Mouse (Mus musculus) forebrain, embryonic 15.5 days (tissue): Measurements from ENCODE around the gene Sh3bp5. TPM values are rescaled to one million over a fixed set of nuclear protein-coding genes. Genes with fewer than 3 reads are reported as not detected.

Experiments
- ATAC-seq: fragments of 200-750 bp; cut with Nextera tagmentation; replicated peaks from 2 replicates; pipeline ENCODE4 v1.8.0; 2017; ENCODE audit warnings: mild to moderate bottlenecking, moderate TSS enrichment, moderate library complexity
- H3K27ac ChIP-seq: fragments of 300-500 bp; sonication (generic); replicated peaks from 2 replicates; pipeline ENCODE4 v1.5.1; 2015; ENCODE audit warnings: mild to moderate bottlenecking, inconsistent platforms
- H3K27me3 ChIP-seq: fragments of 300-500 bp; sonication (generic); 2 replicates; pipeline ENCODE4 v1.6.1; 2015; ENCODE audit warnings: inconsistent platforms
- H3K36me3 ChIP-seq: fragments of 300-500 bp; sonication (generic); 2 replicates; pipeline ENCODE4 v1.6.1; 2015; ENCODE audit warnings: mild to moderate bottlenecking, inconsistent platforms
- H3K4me1 ChIP-seq: fragments of 300-500 bp; sonication (generic); 2 replicates; pipeline ENCODE4 v1.6.1; 2015; ENCODE audit warnings: inconsistent platforms
- H3K4me2 ChIP-seq: fragments of 300-500 bp; sonication (generic); replicated peaks from 2 replicates; pipeline ENCODE4 v1.6.1; 2015; ENCODE audit warnings: mild to moderate bottlenecking, inconsistent platforms
- H3K4me3 ChIP-seq: fragments of 300-500 bp; sonication (generic); 2 replicates; pipeline ENCODE4 v1.5.1; 2015; ENCODE audit warnings: mild to moderate bottlenecking, inconsistent platforms
- H3K9ac ChIP-seq: fragments of 300-500 bp; sonication (generic); replicated peaks from 2 replicates; pipeline ENCODE4 v1.6.1; 2015; ENCODE audit warnings: mild to moderate bottlenecking, inconsistent platforms
- H3K9me3 ChIP-seq: fragments of 300-500 bp; sonication (generic); 2 replicates; pipeline ENCODE4 v1.6.1; 2016; ENCODE audit warnings: inconsistent platforms
- WGBS: fragments of 180-500 bp; shearing (Covaris S2); methylation state at CpG from one replicate; pipeline ENCODE4 v1.1.7; 2015; ENCODE audit warnings: mixed read lengths; 5-methylcytosine and 5-hydroxymethylcytosine counted together
- polyA plus RNA-seq: library from polyadenylated mRNA; unstranded; fragments of >200 nt; fragmentation: Nextera tagmentation; extraction: Ambion mirVana; gene quantifications from 2 replicates; pipeline ENCODE4 v1.2.1, GENCODE M21; 2015

Sh3bp5 gene
- polyA plus RNA-seq, 1 experiment from 2014 or later: 115 TPM

DNA sequence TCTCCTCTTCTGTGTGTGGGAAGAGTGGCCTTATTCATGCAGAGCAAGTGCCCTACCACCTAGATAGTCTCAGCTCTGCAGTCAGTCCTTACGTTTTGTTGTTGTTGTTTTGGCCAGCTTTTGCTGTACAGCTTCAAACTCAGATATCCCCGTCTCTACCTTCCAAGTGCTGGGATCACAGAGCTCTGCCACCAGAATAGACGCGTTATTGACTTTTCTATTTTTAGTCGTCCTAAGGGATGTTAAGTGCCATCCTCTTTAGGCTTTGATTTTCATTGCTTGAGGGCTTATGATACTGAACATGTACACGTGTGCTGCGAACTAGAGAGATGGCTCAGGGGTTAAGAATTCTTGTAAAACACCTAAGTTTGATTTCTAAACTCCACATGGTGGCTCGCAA, 92.6 kb downstream of the Sh3bp5 start:
- no peak overlapping the region for H3K4me2 ChIP-seq
- H3K4me1 ChIP-seq: peaks cover 6% of the 10 kb centered on the region
- no peak for ATAC-seq
- no peaks in the 10 kb centered on the region for H3K9me3 ChIP-seq
- no peaks in the 10 kb centered on the region for H3K27me3 ChIP-seq
- H3K27ac ChIP-seq: no peak overlapping the region
- H3K36me3 ChIP-seq: peaks cover 34% of the 10 kb centered on the region
- WGBS: 89% methylated on average over 8 of the region's 8 CpGs
- H3K4me3 ChIP-seq: no peak overlapping the region
- H3K9ac ChIP-seq: no peak overlapping the region

DNA sequence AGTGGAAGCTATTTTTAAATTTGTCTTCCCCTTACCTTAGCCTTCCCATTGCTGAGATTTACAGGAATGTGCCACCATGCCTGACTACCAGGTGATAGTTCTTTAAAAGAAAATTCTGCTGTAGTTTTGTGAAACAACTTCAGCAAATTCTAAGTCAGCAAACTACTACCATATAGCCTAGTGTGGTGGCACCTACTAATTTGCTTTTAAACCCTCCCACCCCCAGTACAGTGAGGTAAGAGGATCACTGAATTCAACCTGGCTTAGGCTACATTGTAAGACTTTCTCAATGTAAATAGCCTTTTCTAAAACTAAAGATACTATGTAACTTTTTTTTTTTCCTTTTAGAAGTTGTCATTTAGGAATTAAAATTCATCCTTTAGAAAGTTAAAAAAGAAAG, 97.9 kb downstream of the Sh3bp5 start:
- H3K4me3 ChIP-seq: peak overlapping the region; percentile 98; the same call in 1 of the 2 replicates
- H3K27ac ChIP-seq: no peak overlapping the region
- no peaks in the 10 kb centered on the region for H3K9me3 ChIP-seq
- 0 out of 2 replicates have a peak overlapping the region, but pooled peaks have one; percentile 24 for H3K9ac ChIP-seq
- no peak for ATAC-seq
- peaks cover 7% of the 10 kb centered on the region for H3K36me3 ChIP-seq
- no peaks in the 10 kb centered on the region for H3K27me3 ChIP-seq
- H3K4me1 ChIP-seq: peaks cover 24% of the 10 kb centered on the region
- H3K4me2 ChIP-seq: peak overlapping the region; percentile 59

DNA sequence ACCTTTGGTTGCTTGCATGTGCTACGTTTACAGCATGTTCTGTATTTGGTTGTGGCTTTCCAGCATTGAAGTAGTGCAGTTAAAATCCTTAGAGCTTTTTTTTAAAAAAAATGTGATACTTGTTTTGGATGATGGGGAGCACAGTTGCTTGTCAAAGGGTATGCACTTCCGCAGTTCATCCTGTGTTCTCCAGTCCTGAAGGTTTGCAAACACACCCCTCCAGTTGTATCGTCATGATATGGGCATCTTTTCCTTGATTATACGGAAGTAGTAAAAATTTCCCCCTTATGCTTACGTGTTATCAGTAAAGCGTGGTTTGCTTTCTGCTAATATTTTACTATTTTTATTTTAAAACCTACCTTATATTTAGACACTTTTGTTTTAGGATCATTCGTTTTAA, 98.5 kb downstream of the Sh3bp5 start:
- WGBS: 42% methylated on average over 7 of the region's 7 CpGs
- peak overlapping the region; percentile 95; the same call in 1 of the 2 replicates for H3K27ac ChIP-seq

DNA sequence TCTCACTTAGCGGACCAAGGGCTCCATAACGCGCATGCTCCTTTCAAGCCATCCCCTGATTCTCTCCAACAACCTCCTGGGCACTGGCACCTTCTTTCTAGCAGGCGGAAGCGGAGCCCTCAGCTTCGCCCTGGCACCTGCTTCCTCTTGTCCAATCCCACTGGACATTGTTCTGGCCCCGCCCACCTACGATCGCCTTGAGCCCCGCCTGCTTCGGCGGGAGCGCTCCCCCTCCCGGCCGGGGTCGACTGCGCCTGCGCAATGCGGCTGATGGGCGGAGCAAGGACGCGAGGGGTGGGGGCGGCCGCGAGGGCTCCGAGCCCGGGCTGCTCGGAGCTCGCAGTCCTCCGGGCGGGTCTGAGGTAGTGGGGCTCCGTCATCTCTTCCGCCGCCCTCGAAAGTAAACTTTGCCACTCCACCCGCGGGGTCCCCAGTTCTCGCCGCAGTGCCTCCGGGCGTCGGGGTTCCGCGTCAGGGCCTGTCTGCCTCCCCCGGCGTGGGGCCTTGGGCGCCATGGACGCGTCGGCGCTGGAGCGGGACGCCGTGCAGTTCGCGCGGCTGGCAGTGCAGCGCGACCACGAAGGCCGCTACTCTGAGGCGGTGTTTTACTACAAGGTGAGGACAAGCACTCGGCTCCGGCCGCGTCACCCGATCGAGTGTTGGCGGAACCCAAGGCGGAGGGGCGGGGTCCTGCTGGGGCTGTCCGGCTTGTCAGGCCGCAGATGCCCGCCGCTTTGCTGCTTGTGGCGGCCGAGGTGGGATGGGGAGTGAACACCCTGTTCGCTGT, 99.3 kb downstream of the Sh3bp5 start, which contains the start of gene Capn7:
Gene Capn7 (plus strand): TSS at position 270 of the 787 bp plus-strand sequence.
- ATAC-seq: peak; percentile 97

More for the DNA sequence above, 98.5 kb downstream of the Sh3bp5 start:
- Histone ChIP-seq H3K4me2 (peak overlapping the region; percentile 59), H3K9me3 (no peaks in the 10 kb centered on the region), H3K27me3 (no peaks in the 10 kb centered on the region), H3K4me1 (peaks cover 24% of the 10 kb centered on the region), H3K9ac (peak overlapping the region; percentile 94), H3K36me3 (peaks cover 6% of the 10 kb centered on the region), H3K4me3 (peak overlapping the region; percentile 98)
- no peak for ATAC-seq

DNA sequence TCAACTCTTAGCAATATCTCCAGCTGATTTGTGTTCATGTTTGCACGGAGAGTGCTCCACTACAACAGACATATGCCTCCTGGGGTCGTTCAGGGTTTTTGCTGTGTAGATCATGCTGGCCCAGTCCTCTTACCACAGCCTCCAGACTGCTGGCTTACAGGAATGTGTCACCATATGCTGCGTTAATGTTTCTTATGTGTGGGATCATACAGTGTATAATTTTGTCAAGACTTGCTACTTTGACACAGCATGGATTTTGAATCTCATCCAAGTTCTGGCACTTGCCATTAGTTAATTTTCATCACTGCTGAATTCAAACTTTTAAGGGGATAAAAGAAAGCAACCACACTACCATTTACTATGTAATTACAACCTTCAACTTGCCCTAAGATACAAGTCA, 100.1 kb downstream of the Sh3bp5 start:
- peak overlapping the region; percentile 95 for H3K27ac ChIP-seq
- H3K4me2 ChIP-seq: peak overlapping the region; percentile 59
- H3K4me1 ChIP-seq: peaks cover 24% of the 10 kb centered on the region
- peak; percentile 57 for ATAC-seq
- 31% methylated on average over 3 of the region's 3 CpGs for WGBS
- H3K36me3 ChIP-seq: peaks cover 2% of the 10 kb centered on the region
- H3K9me3 ChIP-seq: no peaks in the 10 kb centered on the region
- H3K9ac ChIP-seq: peak overlapping the region; percentile 48; the same call in 1 of the 2 replicates
- H3K27me3 ChIP-seq: no peaks in the 10 kb centered on the region
- H3K4me3 ChIP-seq: peak overlapping the region; percentile 98

More for the DNA sequence above, 99.3 kb downstream of the Sh3bp5 start, which contains the start of gene Capn7:
- peaks cover 6% of the 10 kb centered on the region for H3K36me3 ChIP-seq
- no peaks in the 10 kb centered on the region for H3K27me3 ChIP-seq
- peak within 1 kb of the TSS; percentile 94 for H3K9ac ChIP-seq
- peaks cover 24% of the 10 kb centered on the region for H3K4me1 ChIP-seq
- peak within 1 kb of the TSS; percentile 98 for H3K4me3 ChIP-seq
- H3K4me2 ChIP-seq: peak within 1 kb of the TSS; percentile 59
- H3K9me3 ChIP-seq: no peaks in the 10 kb centered on the region
- peak within 1 kb of the TSS; percentile 95 for H3K27ac ChIP-seq
- under 1% methylated on average over 77 of the region's 78 CpGs for WGBS

DNA sequence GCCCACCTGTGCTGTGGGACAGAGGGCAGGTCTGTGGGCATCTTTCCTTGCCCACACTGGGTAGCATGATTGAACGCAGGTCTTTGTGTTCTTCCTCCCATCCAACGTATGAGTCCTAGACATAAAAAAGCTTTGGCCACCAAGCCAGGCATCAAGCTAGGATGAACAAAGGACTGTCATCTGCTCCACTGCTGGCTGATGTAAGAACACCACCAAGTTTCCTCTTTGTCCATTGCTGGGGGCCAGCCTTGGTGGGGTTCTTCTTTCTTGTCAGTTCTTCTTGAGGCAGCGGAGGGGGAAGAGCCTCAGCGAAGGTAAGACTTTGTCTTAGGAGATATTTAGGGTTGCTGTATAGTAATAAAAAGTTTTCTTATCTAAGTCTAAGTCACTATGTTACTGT, 104.9 kb downstream of the Sh3bp5 start:
- Histone ChIP-seq H3K9me3 (no peaks in the 10 kb centered on the region), H3K27me3 (no peaks in the 10 kb centered on the region), H3K9ac (no peak overlapping the region), H3K36me3 (no peaks in the 10 kb centered on the region), H3K4me1 (peaks cover 6% of the 10 kb centered on the region), H3K4me3 (no peak overlapping the region), H3K4me2 (no peak overlapping the region), H3K27ac (no peak overlapping the region)
- 86% methylated on average over 4 of the region's 4 CpGs for WGBS
- no peak for ATAC-seq

DNA sequence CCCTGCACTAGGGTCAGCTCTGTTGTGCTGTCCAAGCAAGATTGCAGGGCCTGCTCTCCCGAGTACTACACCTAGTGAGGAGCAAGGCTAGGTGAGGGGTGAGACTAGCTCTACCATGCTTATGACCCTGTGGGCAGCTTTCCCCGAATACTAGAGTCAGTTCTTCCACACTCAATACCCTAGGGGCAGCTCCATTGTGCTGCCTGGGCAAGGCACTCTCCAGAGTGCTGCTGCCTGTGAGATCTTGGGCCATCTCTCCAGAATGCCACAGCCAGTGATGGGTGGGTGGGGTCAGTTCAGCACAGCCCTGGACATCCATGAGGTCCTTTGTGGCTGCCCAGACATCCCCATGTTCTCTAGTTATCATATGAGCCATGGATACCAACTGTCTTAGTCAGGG, 106.1 kb downstream of the Sh3bp5 start:
- WGBS: 58% methylated on average over 2 of the region's 2 CpGs
- Histone ChIP-seq H3K27me3 (no peaks in the 10 kb centered on the region), H3K4me3 (no peak overlapping the region), H3K9me3 (no peaks in the 10 kb centered on the region), H3K36me3 (no peaks in the 10 kb centered on the region), H3K9ac (no peak overlapping the region), H3K4me1 (no peaks in the 10 kb centered on the region), H3K4me2 (no peak overlapping the region), H3K27ac (no peak overlapping the region)
- no peak for ATAC-seq

DNA sequence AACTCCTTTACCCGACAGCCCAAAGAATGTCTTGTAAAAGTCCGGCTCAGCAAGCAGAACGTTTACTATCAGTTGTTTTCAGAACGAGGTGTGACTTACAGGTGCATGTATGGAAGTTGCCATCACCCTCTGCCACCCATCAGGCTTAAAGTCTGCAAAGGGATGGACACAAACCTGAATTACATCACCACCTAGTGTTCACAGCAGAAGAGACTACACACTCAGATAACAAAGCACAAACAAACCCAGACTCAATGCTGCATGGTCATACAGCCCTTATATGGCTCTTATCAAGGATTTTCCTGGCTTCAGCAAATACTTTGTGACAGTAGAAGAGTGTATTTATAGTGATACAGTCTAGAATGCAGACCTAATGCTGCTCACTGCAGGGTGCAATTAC, 108.2 kb downstream of the Sh3bp5 start:
- no peak overlapping the region for H3K4me3 ChIP-seq
- ATAC-seq: no peak
- H3K4me2 ChIP-seq: no peak overlapping the region
- no peaks in the 10 kb centered on the region for H3K9me3 ChIP-seq
- 84% methylated on average over 4 of the region's 4 CpGs for WGBS
- H3K27ac ChIP-seq: no peak overlapping the region
- 0 out of 2 replicates have a peak, but pooled peaks cover 6% of the 10 kb centered on the region for H3K4me1 ChIP-seq
- no peaks in the 10 kb centered on the region for H3K36me3 ChIP-seq
- no peak overlapping the region for H3K9ac ChIP-seq
- H3K27me3 ChIP-seq: no peaks in the 10 kb centered on the region

DNA sequence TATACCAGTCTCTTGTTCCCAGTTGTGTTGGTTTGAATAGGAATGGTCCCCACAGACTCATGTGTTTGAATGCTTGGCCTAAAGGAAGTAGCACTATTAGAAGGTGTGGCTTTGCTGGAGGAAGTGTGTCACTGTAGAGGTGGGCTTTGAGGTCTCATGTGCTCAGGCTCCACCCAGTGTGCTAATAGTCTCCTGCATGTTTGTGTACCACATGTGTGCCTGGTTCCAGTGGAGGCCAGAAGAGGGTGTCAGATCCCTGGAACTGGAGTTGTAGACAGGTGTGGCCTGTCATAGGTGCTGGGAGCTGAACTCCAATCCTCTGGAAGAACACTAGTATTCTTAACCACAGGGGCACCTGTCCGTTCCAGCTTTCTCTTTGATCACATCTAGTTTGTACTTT, 108.7 kb downstream of the Sh3bp5 start:
- no peak overlapping the region for H3K9ac ChIP-seq
- H3K4me2 ChIP-seq: no peak overlapping the region
- H3K36me3 ChIP-seq: no peaks in the 10 kb centered on the region
- H3K27me3 ChIP-seq: no peaks in the 10 kb centered on the region
- 81% methylated on average over 1 of the region's 1 CpGs for WGBS
- 0 out of 2 replicates have a peak, but pooled peaks cover 6% of the 10 kb centered on the region for H3K4me1 ChIP-seq
- no peaks in the 10 kb centered on the region for H3K9me3 ChIP-seq
- H3K27ac ChIP-seq: no peak overlapping the region
- no peak for ATAC-seq
- no peak overlapping the region for H3K4me3 ChIP-seq

DNA sequence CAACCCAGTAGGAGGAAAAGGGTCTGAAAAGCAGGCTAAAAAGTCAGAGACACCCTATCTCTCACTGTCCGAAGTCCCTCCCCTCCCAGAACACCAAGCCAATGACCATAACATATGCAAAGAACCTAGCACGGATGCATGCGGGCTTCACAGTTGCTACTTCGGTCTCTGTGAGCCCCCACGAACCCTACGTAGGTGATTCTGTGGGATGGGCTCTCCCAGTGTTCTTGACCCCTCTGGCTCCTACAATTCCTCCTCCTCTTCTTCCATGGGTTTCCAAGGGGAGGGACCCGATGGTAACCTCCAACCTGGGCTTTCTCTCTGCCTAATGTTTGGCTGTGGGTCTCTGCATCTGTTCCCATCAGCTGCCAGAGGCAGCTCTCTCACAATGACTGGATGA, 109.1 kb downstream of the Sh3bp5 start:
- Histone ChIP-seq H3K4me2 (no peak overlapping the region), H3K9me3 (no peaks in the 10 kb centered on the region)
- no peak for ATAC-seq

DNA sequence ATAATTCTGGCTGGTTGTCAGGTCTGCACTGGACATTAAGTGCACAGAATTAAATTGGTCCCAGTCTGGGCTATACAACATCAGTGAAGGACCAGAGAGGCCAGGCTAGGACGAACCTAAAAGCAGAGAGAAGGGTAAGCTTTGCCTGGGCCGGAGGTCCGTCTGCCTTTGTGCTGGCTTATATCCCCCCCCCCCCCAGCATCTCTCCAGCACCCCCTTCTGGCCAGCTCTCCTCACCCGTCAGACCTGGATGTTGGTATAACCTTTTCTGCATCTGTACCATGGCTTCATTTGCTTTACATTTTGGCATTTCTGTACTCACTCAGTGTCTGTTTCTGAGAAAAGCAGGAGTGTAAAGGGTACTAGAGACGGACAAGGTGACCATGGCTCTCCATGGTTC, 110.3 kb downstream of the Sh3bp5 start:
- Histone ChIP-seq H3K4me2 (no peak overlapping the region), H3K4me3 (no peak overlapping the region), H3K4me1 (0 out of 2 replicates have a peak, but pooled peaks cover 6% of the 10 kb centered on the region), H3K27me3 (no peaks in the 10 kb centered on the region), H3K36me3 (no peaks in the 10 kb centered on the region), H3K9ac (no peak overlapping the region), H3K27ac (no peak overlapping the region), H3K9me3 (no peaks in the 10 kb centered on the region)
- WGBS: 54% methylated on average over 5 of the region's 5 CpGs
- no peak for ATAC-seq

More for the DNA sequence above, 109.1 kb downstream of the Sh3bp5 start:
- no peak overlapping the region for H3K27ac ChIP-seq
- no peaks in the 10 kb centered on the region for H3K27me3 ChIP-seq
- WGBS: 78% methylated on average over 7 of the region's 7 CpGs
- H3K36me3 ChIP-seq: no peaks in the 10 kb centered on the region
- H3K4me3 ChIP-seq: no peak overlapping the region
- H3K9ac ChIP-seq: no peak overlapping the region
- H3K4me1 ChIP-seq: 0 out of 2 replicates have a peak, but pooled peaks cover 6% of the 10 kb centered on the region

DNA sequence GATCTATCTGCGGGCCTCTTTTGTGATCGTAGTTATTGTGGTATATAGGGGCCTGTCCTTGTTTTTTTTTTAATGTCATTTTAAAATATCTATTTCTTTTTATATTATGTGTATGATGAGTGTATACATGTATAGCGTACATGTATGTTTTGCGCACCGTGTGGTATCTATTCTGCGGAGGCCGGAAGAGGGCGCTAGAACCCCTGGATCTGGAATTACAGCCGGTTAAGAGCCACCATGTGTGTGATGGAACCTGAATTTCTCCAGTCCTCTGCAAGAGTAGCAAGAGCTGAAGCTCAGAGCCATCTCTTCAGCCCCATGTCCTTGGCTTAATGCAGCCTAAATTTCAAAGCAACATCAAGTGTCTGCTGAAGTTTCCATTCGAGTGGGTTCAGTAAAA, 111.0 kb downstream of the Sh3bp5 start:
- 74% methylated on average over 10 of the region's 10 CpGs for WGBS
- H3K27ac ChIP-seq: no peak overlapping the region
- 0 out of 2 replicates have a peak, but pooled peaks cover 6% of the 10 kb centered on the region for H3K4me1 ChIP-seq
- no peaks in the 10 kb centered on the region for H3K9me3 ChIP-seq
- H3K4me3 ChIP-seq: no peak overlapping the region
- H3K27me3 ChIP-seq: no peaks in the 10 kb centered on the region
- no peak overlapping the region for H3K4me2 ChIP-seq
- no peak for ATAC-seq
- no peaks in the 10 kb centered on the region for H3K36me3 ChIP-seq
- no peak overlapping the region for H3K9ac ChIP-seq
